Mouse (Mus musculus) stomach, embryonic 14.5 days (tissue): ENCODE results near the gene Cyp2c23. TPM values are rescaled to one million over a fixed set of nuclear protein-coding genes. Genes with fewer than 3 reads are reported as not detected.

Experiments used
- ATAC-seq: fragments of 200-750 bp; cut with Nextera tagmentation; 2 replicates; pipeline ENCODE4 v1.8.0; 2017; ENCODE audit warnings: low read depth, moderate TSS enrichment; ENCODE audit not compliant: insufficient number of reproducible peaks, insufficient read depth, low FRiP score
- H3K27ac ChIP-seq: fragments of 300-500 bp; sonication (generic); 2 replicates; pipeline ENCODE4 v1.5.1; 2014; ENCODE audit warnings: mild to moderate bottlenecking, low read length, moderate library complexity, mixed read lengths
- H3K27me3 ChIP-seq: fragments of 300-500 bp; sonication (generic); 2 replicates; pipeline ENCODE4 v1.6.1; 2014; ENCODE audit warnings: low read length, control low read depth, mixed read lengths; ENCODE audit not compliant: control insufficient read depth, insufficient read depth
- H3K36me3 ChIP-seq: fragments of 300-500 bp; sonication (generic); 2 replicates; pipeline ENCODE4 v1.6.1; 2014; ENCODE audit warnings: mild to moderate bottlenecking, control low read depth, low read length, moderate library complexity, mixed read lengths; ENCODE audit not compliant: control insufficient read depth, insufficient read depth
- H3K4me1 ChIP-seq: fragments of 300-500 bp; sonication (generic); 2 replicates; pipeline ENCODE4 v1.6.1; 2014; ENCODE audit warnings: low read length, control low read depth, mixed read lengths; ENCODE audit not compliant: control insufficient read depth, insufficient read depth
- H3K4me2 ChIP-seq: fragments of 300-500 bp; sonication (generic); replicated peaks from 2 replicates; pipeline ENCODE4 v1.6.1; 2014; ENCODE audit warnings: low read depth, low read length, control low read depth
- H3K4me3 ChIP-seq: fragments of 300-500 bp; sonication (generic); 2 replicates; pipeline ENCODE4 v1.5.1; 2014; ENCODE audit warnings: low read depth, low read length, control low read depth
- H3K9ac ChIP-seq: fragments of 300-500 bp; sonication (generic); replicated peaks from 2 replicates; pipeline ENCODE4 v1.6.1; 2014; ENCODE audit warnings: low read depth, mild to moderate bottlenecking, control low read depth, low read length, moderate library complexity, mixed read lengths
- H3K9me3 ChIP-seq: fragments of 300-500 bp; sonication (generic); 2 replicates; pipeline ENCODE4 v1.6.1; 2016; ENCODE audit warnings: low read depth, low read length, control low read depth; ENCODE audit not compliant: control insufficient read depth
- WGBS: fragments of 180-500 bp; shearing (Covaris S2); extraction: QIAGEN DNeasy Blood & Tissue Kit; methylation state at CpG from one replicate; pipeline ENCODE4 v1.1.7; 2014; 5-methylcytosine and 5-hydroxymethylcytosine counted together
- polyA plus RNA-seq: library from polyadenylated mRNA; unstranded; fragments of >200 nt; fragmentation: Nextera tagmentation; extraction: Ambion mirVana; gene quantifications from 2 replicates; pipeline ENCODE4 v1.2.1, GENCODE M21; 2014

The Cyp2c23 gene
- polyA plus RNA-seq, 1 experiment from 2014 or later = 1.7 TPM

DNA sequence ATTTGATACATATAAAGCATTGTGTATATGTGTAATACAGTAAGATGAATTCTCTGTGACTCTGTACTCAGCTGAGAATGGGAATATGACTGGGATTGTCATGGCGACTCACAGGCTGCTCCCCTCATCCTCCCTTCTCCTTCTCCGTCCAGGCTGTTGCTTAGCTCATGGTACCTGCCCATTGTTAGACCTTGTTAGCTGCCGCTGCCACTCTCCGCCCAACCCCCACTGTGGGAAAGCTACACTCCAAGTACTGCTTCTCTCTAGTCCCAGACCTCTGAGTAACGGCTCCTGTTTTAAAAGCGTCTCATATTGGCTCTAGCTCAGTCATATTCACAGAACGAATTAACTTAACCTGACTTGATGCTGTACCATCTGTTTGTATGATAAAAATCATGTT lies 9.3 kb downstream of the Cyp2c23 start:
- H3K9me3 ChIP-seq = no peaks in the 10 kb centered on the region
- no peak overlapping the region for H3K27ac ChIP-seq
- ATAC-seq = no peak
- H3K36me3 ChIP-seq = no peaks in the 10 kb centered on the region
- H3K4me1 ChIP-seq = peaks cover 4% of the 10 kb centered on the region; the same call in 1 of the 2 replicates
- no peak overlapping the region for H3K4me3 ChIP-seq
- no peak overlapping the region for H3K4me2 ChIP-seq
- WGBS = 48% methylated on average over 7 of the region's 7 CpGs
- H3K9ac ChIP-seq = no peak overlapping the region
- no peaks in the 10 kb centered on the region for H3K27me3 ChIP-seq

DNA sequence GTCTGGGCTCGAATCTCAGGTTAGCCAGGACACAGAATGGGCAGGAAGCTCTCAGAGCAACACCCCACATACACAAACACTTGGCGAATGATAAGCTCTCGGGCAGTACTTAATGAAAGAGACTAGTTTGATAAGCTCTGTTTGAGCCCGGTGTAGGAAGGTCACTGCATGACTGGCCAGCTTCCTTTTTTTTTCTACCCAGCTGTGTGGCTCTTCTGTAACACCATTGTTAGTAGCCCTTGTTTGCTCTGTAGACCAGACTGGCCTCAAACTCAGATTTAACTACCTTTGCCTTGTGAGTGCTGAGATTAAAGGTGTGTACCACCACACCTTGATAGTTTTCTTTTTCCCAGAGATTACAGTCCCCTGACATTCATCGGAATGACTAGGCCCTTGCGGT lies 15.1 kb downstream of the Cyp2c23 start:
- Histone ChIP-seq H3K9ac (no peak overlapping the region), H3K27me3 (no peaks in the 10 kb centered on the region), H3K9me3 (no peaks in the 10 kb centered on the region), H3K4me3 (no peak overlapping the region), H3K36me3 (no peaks in the 10 kb centered on the region), H3K4me1 (peaks cover 4% of the 10 kb centered on the region; the same call in 1 of the 2 replicates), H3K4me2 (no peak overlapping the region), H3K27ac (no peak overlapping the region)
- WGBS = 63% methylated on average over 6 of the region's 6 CpGs
- peak; percentile 89 for ATAC-seq

GRCm38 (mm10) chr19:44008784-44009183 lies 20.2 kb downstream of the Cyp2c23 start:
- Histone ChIP-seq H3K9ac (no peak overlapping the region), H3K4me1 (no peaks in the 10 kb centered on the region), H3K9me3 (no peaks in the 10 kb centered on the region), H3K4me2 (no peak overlapping the region), H3K36me3 (no peaks in the 10 kb centered on the region), H3K27ac (no peak overlapping the region), H3K4me3 (no peak overlapping the region), H3K27me3 (no peaks in the 10 kb centered on the region)
- 26% methylated on average over 15 of the region's 15 CpGs for WGBS
- no peak for ATAC-seq

DNA sequence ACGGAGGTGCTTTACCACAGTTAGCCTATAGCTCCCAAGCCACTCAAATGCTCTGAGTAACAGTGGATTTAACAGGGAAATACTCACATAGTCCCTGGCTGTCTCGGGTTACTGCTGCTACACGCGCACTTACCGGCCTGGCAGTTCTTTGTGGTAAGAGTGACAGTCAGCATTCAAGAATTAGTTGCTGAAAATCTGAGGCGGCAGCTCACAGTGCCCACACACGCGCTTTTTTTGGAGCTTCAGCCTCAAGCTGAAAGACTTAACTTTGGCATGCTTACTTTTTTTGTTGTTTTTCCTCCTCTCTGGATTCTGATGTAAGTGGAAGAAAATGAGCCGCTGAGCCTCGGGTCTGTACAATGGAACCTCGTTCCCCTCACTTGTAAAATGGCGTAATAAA lies 21.8 kb downstream of the Cyp2c23 start:
- H3K36me3 ChIP-seq = no peaks in the 10 kb centered on the region
- no peaks in the 10 kb centered on the region for H3K4me1 ChIP-seq
- 62% methylated on average over 12 of the region's 12 CpGs for WGBS
- H3K4me3 ChIP-seq = no peak overlapping the region
- H3K27ac ChIP-seq = no peak overlapping the region
- H3K27me3 ChIP-seq = no peaks in the 10 kb centered on the region
- no peaks in the 10 kb centered on the region for H3K9me3 ChIP-seq
- no peak overlapping the region for H3K9ac ChIP-seq
- no peak for ATAC-seq
- no peak overlapping the region for H3K4me2 ChIP-seq

GRCm38 (mm10) chr19:44005025-44005424 lies 24.0 kb downstream of the Cyp2c23 start:
- Histone ChIP-seq H3K27ac (no peak overlapping the region), H3K36me3 (no peaks in the 10 kb centered on the region), H3K4me2 (no peak overlapping the region), H3K27me3 (no peaks in the 10 kb centered on the region), H3K4me3 (no peak overlapping the region), H3K9ac (no peak overlapping the region), H3K4me1 (no peaks in the 10 kb centered on the region), H3K9me3 (no peaks in the 10 kb centered on the region)
- no peak for ATAC-seq
- 53% methylated on average over 4 of the region's 4 CpGs for WGBS

DNA sequence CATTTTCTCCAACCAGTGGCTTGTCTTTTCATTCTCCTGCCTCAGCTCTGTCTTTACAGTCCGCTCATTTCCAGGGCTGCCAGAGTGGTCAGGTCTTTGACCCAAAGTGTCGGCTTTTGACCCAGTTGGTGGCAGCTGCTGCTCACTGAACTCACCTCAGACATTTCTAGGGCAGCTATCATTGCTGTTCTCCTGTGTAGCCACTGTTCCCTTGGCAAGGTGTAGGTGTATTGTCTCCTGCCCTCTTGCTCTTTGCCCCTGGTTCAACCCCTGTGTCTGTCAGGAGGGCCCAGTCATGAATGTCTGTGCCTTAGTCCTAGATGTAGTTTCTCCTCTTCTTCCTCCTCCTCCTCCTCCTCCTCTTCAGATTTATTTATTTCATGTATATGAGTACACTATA lies 24.7 kb downstream of the Cyp2c23 start:
- H3K36me3 ChIP-seq = no peaks in the 10 kb centered on the region
- no peak for ATAC-seq
- no peak overlapping the region for H3K9ac ChIP-seq
- H3K9me3 ChIP-seq = no peaks in the 10 kb centered on the region
- no peak overlapping the region for H3K4me2 ChIP-seq
- H3K27me3 ChIP-seq = no peaks in the 10 kb centered on the region
- 98% methylated on average over 2 of the region's 2 CpGs for WGBS
- no peaks in the 10 kb centered on the region for H3K4me1 ChIP-seq
- H3K4me3 ChIP-seq = no peak overlapping the region
- no peak overlapping the region for H3K27ac ChIP-seq

GRCm38 (mm10) chr19:44000720-44001119 lies 28.3 kb downstream of the Cyp2c23 start:
- 79% methylated on average over 5 of the region's 5 CpGs for WGBS
- H3K36me3 ChIP-seq = no peaks in the 10 kb centered on the region

GRCm38 (mm10) chr19:44000061-44000460 lies 28.9 kb downstream of the Cyp2c23 start:
- Histone ChIP-seq H3K9ac (no peak overlapping the region), H3K36me3 (no peaks in the 10 kb centered on the region), H3K4me3 (no peak overlapping the region), H3K4me2 (no peak overlapping the region), H3K27me3 (no peaks in the 10 kb centered on the region), H3K4me1 (no peaks in the 10 kb centered on the region), H3K9me3 (no peaks in the 10 kb centered on the region), H3K27ac (no peak overlapping the region)
- WGBS = 61% methylated on average over 1 of the region's 1 CpGs
- ATAC-seq = no peak

More at GRCm38 (mm10) chr19:44000720-44001119, 28.3 kb downstream of the Cyp2c23 start:
- ATAC-seq = no peak
- Histone ChIP-seq H3K27ac (no peak overlapping the region), H3K9me3 (no peaks in the 10 kb centered on the region), H3K4me1 (no peaks in the 10 kb centered on the region), H3K9ac (no peak overlapping the region), H3K4me3 (no peak overlapping the region), H3K4me2 (no peak overlapping the region), H3K27me3 (no peaks in the 10 kb centered on the region)

DNA sequence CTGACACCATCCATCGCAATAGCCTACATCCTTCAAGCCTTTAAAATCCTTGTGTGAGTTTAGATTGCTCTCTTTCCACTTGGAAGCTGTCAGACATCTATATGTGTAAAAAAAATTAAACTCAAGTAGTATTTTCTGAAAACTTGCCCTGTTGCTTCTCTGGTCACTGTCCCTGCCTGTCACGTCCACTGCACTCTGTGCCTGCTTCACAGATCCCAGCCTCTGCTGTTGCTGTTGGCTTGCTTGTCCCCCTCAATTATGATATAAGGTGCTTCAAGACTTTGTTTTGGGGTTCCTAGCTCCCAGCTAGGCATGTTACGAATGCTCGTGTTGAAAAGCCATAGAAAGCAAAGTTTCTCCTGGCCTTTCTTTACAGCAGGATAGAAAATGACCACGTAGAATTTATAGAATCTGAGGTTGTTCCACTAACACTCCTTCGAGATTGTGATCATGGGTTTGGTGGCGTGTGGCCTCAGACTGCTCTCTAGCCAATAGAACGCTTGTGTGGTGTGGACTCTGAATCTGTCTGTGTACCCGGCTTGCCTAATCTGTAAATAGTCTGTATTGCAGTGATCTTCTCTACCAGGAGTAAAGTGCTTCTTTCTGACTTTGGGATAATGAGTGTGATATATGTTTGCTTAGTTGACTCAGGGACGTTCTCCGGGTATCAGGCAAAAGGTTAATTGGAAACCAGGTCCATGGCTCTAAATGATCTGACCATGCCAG lies 30.0 kb downstream of the Cyp2c23 start:
- no peak overlapping the region for H3K27ac ChIP-seq
- no peak overlapping the region for H3K9ac ChIP-seq
- H3K27me3 ChIP-seq = no peaks in the 10 kb centered on the region
- H3K4me1 ChIP-seq = no peaks in the 10 kb centered on the region
- H3K4me2 ChIP-seq = no peak overlapping the region
- H3K36me3 ChIP-seq = no peaks in the 10 kb centered on the region
- H3K4me3 ChIP-seq = no peak overlapping the region
- H3K9me3 ChIP-seq = no peaks in the 10 kb centered on the region
- 81% methylated on average over 11 of the region's 11 CpGs for WGBS
- no peak for ATAC-seq
